10 mouse cellular contexts compared by ENCODE assay signal in genomic region chr12:113157521-113157920, GRCm38 (mm10). TPM values are rescaled to one million over a fixed set of nuclear protein-coding genes. Genes with fewer than 3 reads are reported as not detected.
A peak's percentile ranks its signal among the peaks of the same experiment; 100 is the strongest.
DNase-seq lines count a peak whose midpoint lies in the region; ATAC-seq and TF ChIP-seq lines count a peak whose summit lies in the region.
"Had no signal": no experiment of that assay in that cellular context is flagged by ENCODE, and none has a peak within 500 bp of the region (broad histone marks: within the 10 kb centered on the region; RNA-seq: fewer than 3 reads in every experiment).

No protein-coding gene starts in this region.

- 90% methylated on average over 8 of the region's 8 CpGs for WGBS in forebrain, embryonic 11.5 days
- 90% methylated on average over 8 of the region's 8 CpGs for WGBS in forebrain, postnatal 0 days
- 93% methylated on average over 8 of the region's 8 CpGs for WGBS in midbrain, embryonic 10.5 days
- 91% methylated on average over 8 of the region's 8 CpGs for WGBS in midbrain, embryonic 16.5 days
- 83% methylated on average over 8 of the region's 8 CpGs for WGBS in intestine, embryonic 15.5 days

- no peak for TF ChIP-seq CTCF in forebrain, postnatal 0 days (IDR thresholded peaks at IDR 0.05; ENCODE audit: low read depth)

- no peak for TF ChIP-seq POLR2A in myocyte (IDR thresholded peaks at IDR 0.05; ENCODE audit: insufficient read length, low read depth)

- DNase-seq in forebrain, embryonic 11.5 days (ENCODE audit: low spot score), result no peak
- no peak for DNase-seq in forebrain, postnatal 0 days
- no peak for DNase-seq in midbrain, embryonic 10.5 days (ENCODE audit: low spot score)
- no peak for DNase-seq in layer of hippocampus, postnatal 25 days (ENCODE audit: extremely low spot score in 1 of 2, low spot score in 1 of 2)
- DNase-seq in urinary bladder, postnatal 14 days (ENCODE audit: low spot score), result no peak
- DNase-seq: kidney, adult 2 months had no signal

- peak overlapping the region; percentile 87 for H3K4me2 ChIP-seq in forebrain, embryonic 11.5 days (ENCODE audit: low read depth, low read length, severe bottlenecking)
- H3K4me2 ChIP-seq in forebrain, postnatal 0 days (ENCODE audit: low read depth), result no peak overlapping the region
- H3K4me2 ChIP-seq in midbrain, embryonic 16.5 days (ENCODE audit: low read length), result no peak overlapping the region
- peak overlapping the region; percentile 85 for H3K4me2 ChIP-seq in intestine, embryonic 15.5 days (replicated peaks)
- no peak overlapping the region for H3K4me2 ChIP-seq in myocyte (ENCODE audit: low read depth)

- H3K9me3 ChIP-seq in forebrain, embryonic 11.5 days (ENCODE audit: control insufficient read depth, low read length), result no peaks in the 10 kb centered on the region
- no peaks in the 10 kb centered on the region for H3K9me3 ChIP-seq in forebrain, postnatal 0 days (ENCODE audit: low read length)
- H3K9me3 ChIP-seq in midbrain, embryonic 10.5 days (replicated peaks), result no peaks in the 10 kb centered on the region
- no peaks in the 10 kb centered on the region for H3K9me3 ChIP-seq in midbrain, embryonic 16.5 days (replicated peaks; ENCODE audit: control insufficient read depth, low read length, poor library complexity, severe bottlenecking)
- H3K9me3 ChIP-seq in intestine, embryonic 15.5 days, result no peaks in the 10 kb centered on the region

- H3K36me3 ChIP-seq in forebrain, embryonic 11.5 days (ENCODE audit: control insufficient read depth, insufficient read depth, low read length), result no peaks in the 10 kb centered on the region; the same call in 1 of the 2 replicates
- H3K36me3 ChIP-seq in forebrain, postnatal 0 days (ENCODE audit: insufficient read depth), result no peaks in the 10 kb centered on the region
- H3K36me3 ChIP-seq in midbrain, embryonic 10.5 days, result peaks cover 41% of the 10 kb centered on the region
- no peaks in the 10 kb centered on the region for H3K36me3 ChIP-seq in midbrain, embryonic 16.5 days (ENCODE audit: control insufficient read depth, insufficient read depth, low read length)
- H3K36me3 ChIP-seq in intestine, embryonic 15.5 days, result peaks cover 8% of the 10 kb centered on the region; the same call in 1 of the 2 replicates
- no peaks in the 10 kb centered on the region for H3K36me3 ChIP-seq in myocyte (ENCODE audit: control insufficient read depth, insufficient read depth)

- ATAC-seq in forebrain, embryonic 11.5 days (replicated peaks; ENCODE audit: low FRiP score), result no peak
- ATAC-seq in forebrain, postnatal 0 days, result no peak
- no peak for ATAC-seq in midbrain, embryonic 16.5 days
- ATAC-seq in intestine, embryonic 15.5 days, result no peak

- peaks cover under 1% of the 10 kb centered on the region; the same call in 1 of the 2 replicates for H3K27me3 ChIP-seq in forebrain, embryonic 11.5 days (ENCODE audit: control insufficient read depth, insufficient read depth, low read length)
- no peaks in the 10 kb centered on the region for H3K27me3 ChIP-seq in forebrain, postnatal 0 days (ENCODE audit: insufficient read depth, low read length)
- peaks cover 27% of the 10 kb centered on the region for H3K27me3 ChIP-seq in midbrain, embryonic 10.5 days (ENCODE audit: low read depth, poor library complexity, severe bottlenecking)
- H3K27me3 ChIP-seq in midbrain, embryonic 16.5 days (ENCODE audit: control insufficient read depth, insufficient read depth, low read depth, low read length), result peaks cover 5% of the 10 kb centered on the region
- no peaks in the 10 kb centered on the region for H3K27me3 ChIP-seq in intestine, embryonic 15.5 days (replicated peaks)
- no peaks in the 10 kb centered on the region for H3K27me3 ChIP-seq in myocyte (ENCODE audit: control insufficient read depth, insufficient read depth, insufficient read length)

- H3K79me2 ChIP-seq in myocyte (ENCODE audit: control insufficient read depth, insufficient read depth), result peaks cover 5% of the 10 kb centered on the region

- peaks cover 12% of the 10 kb centered on the region for H3K4me1 ChIP-seq in forebrain, embryonic 11.5 days (replicated peaks; ENCODE audit: control insufficient read depth, insufficient read depth, low read length)
- peaks cover 11% of the 10 kb centered on the region; the same call in 1 of the 2 replicates for H3K4me1 ChIP-seq in forebrain, postnatal 0 days (ENCODE audit: insufficient read depth)
- peaks cover 30% of the 10 kb centered on the region for H3K4me1 ChIP-seq in midbrain, embryonic 10.5 days
- H3K4me1 ChIP-seq in midbrain, embryonic 16.5 days (ENCODE audit: control insufficient read depth, insufficient read depth, low read length), result peaks cover 12% of the 10 kb centered on the region
- H3K4me1 ChIP-seq in intestine, embryonic 15.5 days (replicated peaks), result peaks cover 21% of the 10 kb centered on the region

- no peak overlapping the region for H3K9ac ChIP-seq in forebrain, embryonic 11.5 days (ENCODE audit: low read length)
- H3K9ac ChIP-seq in forebrain, postnatal 0 days, result no peak overlapping the region
- no peak overlapping the region for H3K9ac ChIP-seq in midbrain, embryonic 16.5 days (ENCODE audit: low read depth, low read length)
- H3K9ac ChIP-seq in intestine, embryonic 15.5 days, result peak overlapping the region; percentile 57; the same call in 1 of the 2 replicates

- no peak overlapping the region for H3K27ac ChIP-seq in forebrain, embryonic 11.5 days (ENCODE audit: low read depth, low read length)
- H3K27ac ChIP-seq in forebrain, postnatal 0 days (ENCODE audit: low read depth, low read length), result no peak overlapping the region
- H3K27ac ChIP-seq in midbrain, embryonic 10.5 days (replicated peaks), result no peak overlapping the region
- H3K27ac ChIP-seq in midbrain, embryonic 16.5 days (ENCODE audit: low read length), result no peak overlapping the region
- H3K27ac ChIP-seq in intestine, embryonic 15.5 days, result no peak overlapping the region

- H3ac ChIP-seq in myocyte (ENCODE audit: control insufficient read depth, insufficient read length), result no peak overlapping the region

- peak overlapping the region; percentile 63; the same call in 1 of the 2 replicates for H3K4me3 ChIP-seq in forebrain, embryonic 11.5 days (ENCODE audit: low read depth, low read length)
- no peak overlapping the region for H3K4me3 ChIP-seq in forebrain, postnatal 0 days (ENCODE audit: low read depth, low read length)
- peak overlapping the region; percentile 72 for H3K4me3 ChIP-seq in midbrain, embryonic 10.5 days
- H3K4me3 ChIP-seq in midbrain, embryonic 16.5 days (ENCODE audit: low read depth, low read length), result no peak overlapping the region
- H3K4me3 ChIP-seq in intestine, embryonic 15.5 days (replicated peaks), result peak overlapping the region; percentile 65; the same call in 1 of the 2 replicates
- H3K4me3 ChIP-seq in myocyte, result peak overlapping the region; percentile 30

RNA-seq across cellular contexts. Expression of gene Tedc1, which starts 1.3 kb away (rescaled TPM):
- polyA plus RNA-seq in forebrain, embryonic 11.5 days (2014; fragmentation: Nextera tagmentation; extraction: Ambion mirVana), result 57.2 and 58.2 TPM in 2 replicates
- 7.8 and 8.6 TPM in 2 replicates for total RNA-seq in forebrain, postnatal 0 days (2014; rRNA removed)
- 7.6 and 10.0 TPM in 2 replicates for polyA plus RNA-seq in forebrain, postnatal 0 days (2015; fragmentation: Nextera tagmentation; extraction: Ambion mirVana)
- polyA plus RNA-seq in midbrain, embryonic 10.5 days (2016; fragmentation: Nextera tagmentation; extraction: Ambion mirVana), result 58.0 and 61.3 TPM in 2 replicates
- polyA plus RNA-seq in midbrain, embryonic 16.5 days (2015; fragmentation: Nextera tagmentation; extraction: Ambion mirVana), result 11.0 and 11.4 TPM in 2 replicates
- polyA plus RNA-seq in intestine, embryonic 15.5 days (2015; fragmentation: Nextera tagmentation; extraction: Ambion mirVana), result 25.3 and 25.5 TPM in 2 replicates
- polyA plus RNA-seq in myocyte (2012; fragmentation: generic; extraction: Trizol), result 6.6 TPM
- 1 to 10 TPM; 1.1 to 1.2 TPM for total RNA-seq in layer of hippocampus, postnatal 25 days (2021)

RNA-seq across cellular contexts. Expression of gene Crip1, which starts 11.4 kb away (rescaled TPM):
- 61.3 and 66.5 TPM in 2 replicates for polyA plus RNA-seq in forebrain, embryonic 11.5 days (2014; fragmentation: Nextera tagmentation; extraction: Ambion mirVana)
- total RNA-seq in forebrain, postnatal 0 days (2014; rRNA removed), result 8.3 and 16.1 TPM in 2 replicates
- polyA plus RNA-seq in forebrain, postnatal 0 days (2015; fragmentation: Nextera tagmentation; extraction: Ambion mirVana), result 28.9 and 47.1 TPM in 2 replicates
- polyA plus RNA-seq in midbrain, embryonic 10.5 days (2016; fragmentation: Nextera tagmentation; extraction: Ambion mirVana), result 80.0 and 96.6 TPM in 2 replicates
- polyA plus RNA-seq in midbrain, embryonic 16.5 days (2015; fragmentation: Nextera tagmentation; extraction: Ambion mirVana), result 16.8 and 23.3 TPM in 2 replicates
- 426 and 430 TPM in 2 replicates for polyA plus RNA-seq in intestine, embryonic 15.5 days (2015; fragmentation: Nextera tagmentation; extraction: Ambion mirVana)
- polyA plus RNA-seq in myocyte (2012; fragmentation: generic; extraction: Trizol), result 1,677 TPM
- total RNA-seq in layer of hippocampus, postnatal 25 days (2021), result 10 to 100 TPM in 1 of 2 experiments, 1 to 10 TPM in 1; 7.6 to 12.6 TPM

RNA-seq across cellular contexts. Expression of gene Crip2, which starts 17.5 kb away (rescaled TPM):
- 186 and 217 TPM in 2 replicates for polyA plus RNA-seq in forebrain, embryonic 11.5 days (2014; fragmentation: Nextera tagmentation; extraction: Ambion mirVana)
- 191 and 198 TPM in 2 replicates for total RNA-seq in forebrain, postnatal 0 days (2014; rRNA removed)
- 533 and 584 TPM in 2 replicates for polyA plus RNA-seq in forebrain, postnatal 0 days (2015; fragmentation: Nextera tagmentation; extraction: Ambion mirVana)
- 278 and 293 TPM in 2 replicates for polyA plus RNA-seq in midbrain, embryonic 10.5 days (2016; fragmentation: Nextera tagmentation; extraction: Ambion mirVana)
- 369 and 395 TPM in 2 replicates for polyA plus RNA-seq in midbrain, embryonic 16.5 days (2015; fragmentation: Nextera tagmentation; extraction: Ambion mirVana)
- polyA plus RNA-seq in intestine, embryonic 15.5 days (2015; fragmentation: Nextera tagmentation; extraction: Ambion mirVana), result 122 and 130 TPM in 2 replicates
- 1,146 TPM for polyA plus RNA-seq in myocyte (2012; fragmentation: generic; extraction: Trizol)
- total RNA-seq in layer of hippocampus, postnatal 25 days (2021), result 100 to 1,000 TPM; 110 to 113 TPM

RNA-seq across cellular contexts. Expression of gene Tmem121, which starts 28.2 kb away (rescaled TPM):
- 17.0 and 20.3 TPM in 2 replicates for polyA plus RNA-seq in forebrain, embryonic 11.5 days (2014; fragmentation: Nextera tagmentation; extraction: Ambion mirVana)
- 71.8 and 75.6 TPM in 2 replicates for total RNA-seq in forebrain, postnatal 0 days (2014; rRNA removed)
- 59.3 and 66.7 TPM in 2 replicates for polyA plus RNA-seq in forebrain, postnatal 0 days (2015; fragmentation: Nextera tagmentation; extraction: Ambion mirVana)
- polyA plus RNA-seq in midbrain, embryonic 10.5 days (2016; fragmentation: Nextera tagmentation; extraction: Ambion mirVana), result 19.0 and 22.0 TPM in 2 replicates
- 47.2 and 50.3 TPM in 2 replicates for polyA plus RNA-seq in midbrain, embryonic 16.5 days (2015; fragmentation: Nextera tagmentation; extraction: Ambion mirVana)
- 6.7 and 7.5 TPM in 2 replicates for polyA plus RNA-seq in intestine, embryonic 15.5 days (2015; fragmentation: Nextera tagmentation; extraction: Ambion mirVana)
- 4.1 TPM for polyA plus RNA-seq in myocyte (2012; fragmentation: generic; extraction: Trizol)
- 10 to 100 TPM; 22.6 to 23.3 TPM for total RNA-seq in layer of hippocampus, postnatal 25 days (2021)
- total RNA-seq: neutrophil, adult 5-6 weeks had no signal

RNA-seq across cellular contexts. Expression of gene Mta1, which starts 59.4 kb away (rescaled TPM):
- 25.3 and 27.7 TPM in 2 replicates for polyA plus RNA-seq in forebrain, embryonic 11.5 days (2014; fragmentation: Nextera tagmentation; extraction: Ambion mirVana)
- 49.2 and 59.3 TPM in 2 replicates for total RNA-seq in forebrain, postnatal 0 days (2014; rRNA removed)
- polyA plus RNA-seq in forebrain, postnatal 0 days (2015; fragmentation: Nextera tagmentation; extraction: Ambion mirVana), result 13.6 and 13.8 TPM in 2 replicates
- polyA plus RNA-seq in midbrain, embryonic 10.5 days (2016; fragmentation: Nextera tagmentation; extraction: Ambion mirVana), result 18.3 and 20.5 TPM in 2 replicates
- 14.4 and 15.9 TPM in 2 replicates for polyA plus RNA-seq in midbrain, embryonic 16.5 days (2015; fragmentation: Nextera tagmentation; extraction: Ambion mirVana)
- 11.3 and 11.5 TPM in 2 replicates for polyA plus RNA-seq in intestine, embryonic 15.5 days (2015; fragmentation: Nextera tagmentation; extraction: Ambion mirVana)
- polyA plus RNA-seq in myocyte (2012; fragmentation: generic; extraction: Trizol), result 101 TPM
- 10 to 100 TPM; 73.9 to 84.4 TPM for total RNA-seq in layer of hippocampus, postnatal 25 days (2021)

Comparison
In these comparisons a context has a peak if more than half of its experiments do, and no peak if none do; other contexts are left out.
1. H3K4me2 ChIP-seq: peak in forebrain, embryonic 11.5 days (single experiment) and intestine, embryonic 15.5 days (single experiment); none in forebrain, postnatal 0 days (single experiment), midbrain, embryonic 16.5 days (single experiment) and myocyte (single experiment).
2. H3K4me3 ChIP-seq: peak in forebrain, embryonic 11.5 days (single experiment), midbrain, embryonic 10.5 days (single experiment), intestine, embryonic 15.5 days (single experiment) and myocyte (single experiment); none in forebrain, postnatal 0 days (single experiment) and midbrain, embryonic 16.5 days (single experiment).